Mouse (Mus musculus): ENCODE measurements at regions not wholly inside any gene's neighbourhood (a gene's known extent, or its start where the extent isn't known, plus 50 kb on each side); places are given as distances from the start of the nearest gene placed in this dataset.
A peak's percentile ranks its signal among the peaks of the same experiment; 100 is the strongest.

DNA sequence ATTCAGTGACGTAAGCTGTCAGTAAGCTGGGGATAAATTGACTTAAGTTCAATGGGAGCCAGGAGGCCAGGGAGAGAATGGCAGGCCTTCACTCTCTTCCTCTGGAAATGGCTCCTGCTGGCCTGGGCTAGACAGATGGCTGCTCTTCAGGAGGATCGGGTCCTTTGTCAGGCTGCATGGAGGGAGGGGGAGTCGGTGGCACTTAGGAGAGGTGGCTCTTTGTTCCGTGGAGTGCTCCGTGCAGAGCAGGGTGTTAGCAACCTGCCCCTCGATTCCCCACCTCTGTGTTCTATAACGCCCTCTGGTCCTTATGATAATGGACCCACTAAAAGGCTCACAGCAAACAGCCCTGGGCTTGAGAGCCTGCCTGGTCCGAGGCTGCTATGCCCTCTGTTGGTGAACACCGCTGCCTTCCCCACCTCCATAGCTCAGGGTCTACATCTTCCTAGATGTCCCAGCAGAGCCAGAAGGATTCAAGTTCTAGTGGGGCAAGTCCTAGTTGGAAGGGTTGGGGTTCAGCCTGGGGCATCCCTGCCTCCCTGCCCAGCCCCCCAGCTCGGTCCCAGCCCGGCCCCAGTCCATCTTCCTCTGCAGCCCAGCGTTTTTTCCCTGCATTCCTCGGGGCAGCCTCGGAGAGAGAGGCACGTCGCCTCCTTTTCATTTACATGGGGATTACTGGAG, 232.1 kb upstream of the 4930535I16Rik start:
- DNase-seq = no peak

DNA sequence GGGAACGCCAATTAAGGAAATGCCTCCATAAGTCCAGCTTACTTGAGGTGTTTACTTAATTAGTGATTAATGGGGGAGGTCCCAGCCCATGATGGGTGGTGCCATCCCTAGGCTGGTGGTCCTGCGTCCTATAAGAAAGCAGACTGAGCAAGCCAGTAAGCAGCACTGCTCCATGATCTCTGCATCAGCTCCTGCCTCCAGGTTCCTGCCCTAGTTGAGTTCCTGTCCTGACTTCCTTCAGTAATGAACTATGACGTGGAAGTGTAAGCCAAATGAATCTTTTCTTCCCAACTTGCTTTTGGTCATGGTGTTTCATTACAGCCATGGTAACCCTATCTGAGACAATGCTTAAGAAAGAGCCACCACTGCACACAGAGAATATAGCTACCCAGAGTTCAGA, 231.2 kb upstream of the 4930535I16Rik start:
- DNase-seq = no peak

DNA sequence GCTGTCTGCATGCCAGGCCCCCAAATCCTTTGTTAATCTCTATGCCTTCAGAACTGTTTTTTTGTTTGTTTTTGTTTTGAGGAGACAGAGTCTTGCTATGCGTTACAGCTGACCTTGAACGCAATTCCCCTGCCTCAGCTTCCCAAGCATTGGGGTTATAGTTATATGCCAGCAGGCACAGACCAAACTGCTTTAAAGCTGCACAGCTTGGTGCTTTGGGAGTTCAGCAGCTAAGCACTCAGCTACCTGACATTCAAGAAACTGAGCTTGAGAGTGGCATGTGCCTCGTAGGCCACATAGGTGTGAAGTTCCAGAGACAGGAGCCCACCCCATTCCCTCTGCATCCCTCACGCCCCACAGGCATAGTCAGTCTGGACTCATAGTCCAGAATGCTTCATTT, 229.5 kb upstream of the 4930535I16Rik start:
- DNase-seq = no peak

DNA sequence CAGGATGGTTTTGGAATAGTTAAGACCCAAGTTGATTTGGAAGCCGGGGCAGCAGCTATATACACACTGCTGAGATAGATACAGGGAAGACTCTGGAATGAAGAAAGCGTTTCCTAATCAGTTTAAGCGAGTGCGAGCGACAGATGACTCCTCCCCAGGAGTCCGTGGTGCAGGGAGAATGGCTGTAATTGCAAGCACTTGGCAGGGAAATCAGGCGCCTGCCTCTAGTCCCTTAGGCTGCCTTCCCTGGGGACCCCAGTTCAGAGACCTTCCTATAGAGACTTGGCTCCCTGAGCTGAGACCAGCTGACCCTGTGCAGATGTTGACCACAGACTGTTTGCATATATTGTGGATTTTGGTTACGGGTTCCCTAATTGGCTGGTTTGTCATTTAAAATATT, 228.3 kb upstream of the 4930535I16Rik start:
- DNase-seq = no peak

- no peak for DNase-seq
Measured at GRCm38 (mm10) chr4:124143630-124144029, 225.8 kb upstream of the 4930535I16Rik start.

- no peak for DNase-seq
Measured at GRCm38 (mm10) chr4:124143226-124143625, 225.4 kb upstream of the 4930535I16Rik start.

DNA sequence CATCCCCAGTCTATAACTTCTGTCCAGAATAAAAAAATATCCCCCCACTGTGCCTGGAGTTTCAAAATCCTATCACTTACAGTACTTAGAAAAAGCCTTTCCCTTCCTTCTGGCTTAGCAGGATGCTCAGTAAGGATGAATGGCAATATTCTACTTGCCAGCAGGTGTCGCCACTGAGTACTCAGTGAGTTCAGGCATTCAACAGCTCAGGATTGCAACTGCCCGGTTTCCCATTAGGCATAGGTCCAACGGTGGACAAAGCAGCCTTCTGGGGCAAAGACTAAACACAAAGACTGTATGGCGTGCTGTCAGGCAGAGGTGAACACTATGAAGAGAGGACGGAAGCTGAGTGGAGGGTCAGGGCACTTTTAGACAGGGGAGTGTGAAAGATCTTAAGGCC, 224.3 kb upstream of the 4930535I16Rik start:
- peak; percentile 94 for DNase-seq

- peak; percentile 43 for DNase-seq
Measured at GRCm38 (mm10) chr4:124135165-124135470, 217.3 kb upstream of the 4930535I16Rik start.

DNA sequence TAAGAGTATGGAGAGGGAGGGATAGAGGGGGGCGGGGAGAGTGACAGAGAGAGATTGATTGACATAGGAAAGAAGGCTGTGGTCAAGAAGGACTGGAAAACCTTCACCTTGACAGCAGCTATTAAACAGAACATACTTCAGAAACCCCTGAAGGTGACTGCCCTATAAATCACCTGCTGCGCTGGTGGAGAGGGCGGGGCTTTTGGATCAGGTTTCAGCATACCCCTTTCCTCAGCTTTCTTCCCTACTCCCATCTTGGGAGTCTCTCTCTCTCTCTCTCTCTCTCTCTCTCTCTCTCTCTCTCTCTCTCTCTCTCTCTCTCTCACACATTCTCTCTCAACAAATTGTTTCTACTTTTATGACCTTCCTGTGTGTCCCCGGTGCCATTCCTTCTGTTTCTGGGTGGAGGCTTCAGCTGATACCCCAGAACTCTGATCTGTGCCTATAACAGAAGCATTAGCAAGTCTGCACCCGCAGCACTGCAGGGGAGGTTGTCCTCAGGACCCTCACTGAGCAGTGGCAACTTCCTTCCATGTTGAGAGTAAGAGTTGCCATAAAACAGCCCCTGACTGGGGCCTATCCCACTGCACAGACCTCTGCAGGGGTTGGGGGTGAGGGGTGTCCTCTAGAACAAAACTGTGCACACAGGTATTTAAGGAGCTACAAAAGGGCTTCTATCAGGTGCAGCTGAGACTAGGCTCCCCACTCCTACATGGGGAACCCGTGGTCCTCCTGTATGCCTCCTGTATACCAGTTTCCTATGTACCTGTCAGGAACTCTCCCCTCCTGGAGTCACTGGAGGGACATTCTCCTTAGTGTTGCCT, 216.7 kb upstream of the 4930535I16Rik start:
- DNase-seq = no peak

- DNase-seq = no peak
Measured at GRCm38 (mm10) chr4:124130946-124131345, 213.1 kb upstream of the 4930535I16Rik start.

- no peak for DNase-seq
Measured at GRCm38 (mm10) chr4:124126258-124126657, 208.4 kb upstream of the 4930535I16Rik start.

GRCm38 (mm10) chr4:124120334-124120733, 202.5 kb upstream of the 4930535I16Rik start:
- no peak for DNase-seq

- DNase-seq = peak; percentile 49
Measured at GRCm38 (mm10) chr4:124113856-124114345, 196.1 kb upstream of the 4930535I16Rik start.

GRCm38 (mm10) chr4:124110705-124111104, 192.9 kb upstream of the 4930535I16Rik start:
- peak; percentile 15 for DNase-seq

DNA sequence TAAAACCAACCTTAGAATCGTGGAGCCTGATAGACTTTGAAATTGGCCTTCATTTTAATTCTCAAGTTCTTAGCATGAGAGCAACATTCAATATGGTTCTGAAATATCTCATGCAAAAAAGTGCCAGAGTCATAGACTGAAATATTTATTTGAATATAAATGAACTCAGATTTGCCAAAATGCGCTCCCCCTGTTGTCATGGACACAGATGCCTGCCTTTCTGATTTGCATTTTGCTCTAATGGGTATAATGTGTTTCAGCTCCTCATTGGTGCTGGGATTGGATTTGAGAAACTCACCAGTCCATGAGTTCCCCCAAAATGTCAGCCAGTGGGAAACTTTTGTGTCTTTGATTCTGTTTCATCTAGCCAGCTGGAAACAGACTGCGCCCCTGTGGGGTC, 191.5 kb upstream of the 4930535I16Rik start:
- no peak for DNase-seq

GRCm38 (mm10) chr4:124102684-124103083, 184.9 kb upstream of the 4930535I16Rik start:
- DNase-seq = peak; percentile 46

DNA sequence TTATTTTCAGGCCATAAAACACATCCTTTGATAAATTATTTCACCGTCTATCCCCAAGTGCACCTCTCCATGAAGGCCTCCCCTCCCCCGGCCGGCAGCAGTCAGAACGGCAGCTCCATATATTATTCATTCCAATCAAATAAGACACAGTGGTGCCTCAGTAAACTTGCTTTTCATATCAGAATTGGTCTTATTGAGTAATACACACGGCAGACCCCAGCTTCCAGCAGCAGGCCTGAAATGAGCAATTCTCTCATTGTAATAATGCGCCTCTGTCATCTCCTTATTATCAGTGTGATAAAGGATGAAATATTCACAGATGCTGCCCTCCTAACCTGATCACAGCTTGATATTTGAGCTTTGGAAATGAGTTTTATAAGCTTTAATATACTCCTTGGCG, 169.0 kb upstream of the 4930535I16Rik start:
- DNase-seq = no peak

DNA sequence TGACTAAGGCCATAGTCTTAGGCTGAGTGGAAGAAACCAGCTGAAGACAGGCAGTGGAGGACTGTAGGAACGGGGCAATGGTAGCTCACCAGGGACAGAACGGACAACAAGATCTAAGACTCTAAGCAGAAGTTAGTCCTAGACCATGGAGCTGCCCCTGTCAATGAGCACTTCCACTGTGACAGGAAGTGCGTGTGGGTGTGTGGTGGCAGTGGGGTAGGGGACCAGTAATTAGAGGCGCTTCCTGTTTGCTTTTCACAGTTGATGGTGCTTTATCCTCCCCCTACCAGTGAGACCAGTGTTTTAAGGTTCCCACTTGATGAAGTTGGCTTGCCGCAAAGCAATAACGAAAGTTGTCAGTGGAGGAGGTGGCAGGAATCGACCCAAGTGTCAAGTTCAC, 168.4 kb upstream of the 4930535I16Rik start:
- DNase-seq = no peak

- no peak for DNase-seq
Measured at GRCm38 (mm10) chr4:124079603-124080002, 161.8 kb upstream of the 4930535I16Rik start.

DNA sequence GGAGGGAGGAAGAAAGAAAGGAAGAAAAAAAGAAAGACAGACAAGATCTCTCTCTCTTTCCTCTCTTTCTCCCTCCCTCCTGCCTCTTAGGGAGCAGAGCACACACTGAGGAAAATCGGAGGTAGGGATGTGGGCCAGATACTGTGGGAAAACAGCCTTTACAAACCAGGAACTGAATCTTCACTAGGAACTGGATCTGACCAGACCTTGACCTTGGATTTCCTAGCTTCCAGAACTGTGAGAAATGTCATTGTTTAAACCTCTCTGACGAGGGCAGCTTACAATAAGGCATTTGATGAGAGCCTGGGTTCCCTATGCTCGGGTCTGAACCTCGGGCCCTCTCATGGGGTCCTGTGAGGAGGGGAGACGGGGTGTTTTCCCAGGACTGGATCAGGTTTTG, 157.7 kb upstream of the 4930535I16Rik start:
- DNase-seq = no peak

DNA sequence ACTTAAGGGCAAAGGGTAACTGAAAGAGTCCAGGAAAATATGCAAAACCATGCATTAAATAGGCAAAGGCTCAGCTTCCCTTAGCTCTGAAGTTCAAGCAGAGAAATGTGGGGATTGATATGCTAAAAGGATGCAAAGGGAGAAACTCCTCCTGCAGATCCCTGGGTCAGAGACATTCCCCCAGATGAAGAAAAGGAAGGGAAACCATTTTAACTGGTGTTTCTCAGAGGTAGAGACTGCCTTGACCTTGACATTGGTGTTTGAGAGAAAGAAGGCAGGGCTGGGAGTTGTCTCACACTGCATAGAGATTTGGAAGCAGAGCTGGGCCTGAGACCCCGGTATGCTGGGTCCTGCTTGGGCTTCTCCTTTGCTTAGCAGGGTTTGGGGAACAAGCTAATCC, 155.8 kb upstream of the 4930535I16Rik start:
- DNase-seq = no peak

GRCm38 (mm10) chr4:124064601-124065000, 146.8 kb upstream of the 4930535I16Rik start:
- no peak for DNase-seq

GRCm38 (mm10) chr4:124063269-124064100, 145.7 kb upstream of the 4930535I16Rik start:
- DNase-seq = no peak

All from kidney, postnatal 10 days (tissue).